Mouse (Mus musculus): ENCODE measurements around the gene Gtf2ird1.
A peak's percentile ranks its signal among the peaks of the same experiment; 100 is the strongest.

The Gtf2ird1 gene

GRCm38 (mm10) chr5:134314068-134314674, 142.3 kb downstream of the Gtf2ird1 start:
- DNase-seq (ENCODE audit: low read depth, low spot score): no peak

GRCm38 (mm10) chr5:134313451-134314067, 143.0 kb downstream of the Gtf2ird1 start:
- peak; percentile 95 for DNase-seq (ENCODE audit: low read depth, low spot score)

GRCm38 (mm10) chr5:134312691-134313450, 143.6 kb downstream of the Gtf2ird1 start:
- DNase-seq (ENCODE audit: low read depth, low spot score): peak; percentile 95

GRCm38 (mm10) chr5:134311894-134312411, 144.6 kb downstream of the Gtf2ird1 start:
- no peak for DNase-seq (ENCODE audit: low read depth, low spot score)

- no peak for DNase-seq (ENCODE audit: low read depth, low spot score)
Measured at GRCm38 (mm10) chr5:134310201-134310600, 146.3 kb downstream of the Gtf2ird1 start.

- no peak for DNase-seq (ENCODE audit: low read depth, low spot score)
Measured at GRCm38 (mm10) chr5:134309345-134309744, 147.2 kb downstream of the Gtf2ird1 start.

Data from R1 (cell line).